10 mouse cellular contexts compared by ENCODE assay signal in the genomic region with DNA sequence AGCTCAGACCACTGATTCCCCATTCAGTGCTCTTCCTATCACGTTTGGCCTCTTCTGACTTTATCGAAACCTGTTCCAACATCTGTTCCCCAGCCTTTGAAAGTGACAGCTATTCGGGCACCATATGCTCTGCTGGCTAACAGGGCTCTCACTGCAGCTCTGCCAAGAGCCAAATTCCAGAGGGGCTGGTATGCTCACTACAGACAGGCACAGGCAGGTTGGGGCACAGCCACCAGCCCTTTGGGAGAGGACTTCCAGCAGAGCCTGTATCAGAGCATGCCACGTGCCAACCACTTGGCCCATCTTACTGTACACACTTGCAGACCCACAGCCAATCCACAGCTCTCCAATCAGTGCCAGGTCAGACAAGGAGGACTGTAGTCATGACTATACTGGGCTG.
DNase-seq lines count a peak whose midpoint lies in the region; ATAC-seq lines count a peak whose summit lies in the region.
"Had no signal": no experiment of that assay in that cellular context is flagged by ENCODE, and none has a peak within 500 bp of the region (broad histone marks: within the 10 kb centered on the region; RNA-seq: fewer than 3 reads in every experiment).

No protein-coding gene starts in this region.

- no peak overlapping the region for H3K27ac ChIP-seq in hindbrain, embryonic 14.5 days
- H3K27ac ChIP-seq in hindbrain, embryonic 11.5 days (ENCODE audit: low read depth, low read length) = no peak overlapping the region
- no peak overlapping the region for H3K27ac ChIP-seq in forebrain, embryonic 16.5 days (ENCODE audit: low read length)
- H3K27ac ChIP-seq: kidney, embryonic 15.5 days had no signal

- peak; percentile 37; the same call in 1 of the 2 replicates for ATAC-seq in hindbrain, embryonic 14.5 days (ENCODE audit: low FRiP score)
- no peak for ATAC-seq in hindbrain, embryonic 11.5 days (ENCODE audit: low FRiP score)
- peak; percentile 79 for ATAC-seq in cerebellum, adult (ENCODE audit: insufficient number of reproducible peaks, low FRiP score, low TSS enrichment)
- ATAC-seq in forebrain, embryonic 16.5 days = peak; percentile 88

- no peaks in the 10 kb centered on the region for H3K27me3 ChIP-seq in hindbrain, embryonic 14.5 days (ENCODE audit: control insufficient read depth, insufficient read depth, low read length)
- H3K27me3 ChIP-seq in hindbrain, embryonic 11.5 days (ENCODE audit: control insufficient read depth, insufficient read depth, low read length) = no peaks in the 10 kb centered on the region
- no peaks in the 10 kb centered on the region for H3K27me3 ChIP-seq in forebrain, embryonic 16.5 days (replicated peaks; ENCODE audit: control insufficient read depth, insufficient read depth, low read length)
- H3K27me3 ChIP-seq: kidney, embryonic 15.5 days had no signal

- no peaks in the 10 kb centered on the region for H3K4me1 ChIP-seq in hindbrain, embryonic 14.5 days (replicated peaks; ENCODE audit: control insufficient read depth, insufficient read depth, low read length)
- no peaks in the 10 kb centered on the region for H3K4me1 ChIP-seq in hindbrain, embryonic 11.5 days (replicated peaks; ENCODE audit: control insufficient read depth, insufficient read depth, low read length)
- peaks cover 7% of the 10 kb centered on the region for H3K4me1 ChIP-seq in forebrain, embryonic 16.5 days (replicated peaks; ENCODE audit: control insufficient read depth, insufficient read depth, low read length)
- H3K4me1 ChIP-seq: kidney, embryonic 15.5 days had no signal

- H3K36me3 ChIP-seq in hindbrain, embryonic 14.5 days (replicated peaks; ENCODE audit: control insufficient read depth, insufficient read depth) = peaks cover 13% of the 10 kb centered on the region
- H3K36me3 ChIP-seq in hindbrain, embryonic 11.5 days (ENCODE audit: control insufficient read depth, insufficient read depth, low read length) = no peaks in the 10 kb centered on the region
- H3K36me3 ChIP-seq in forebrain, embryonic 16.5 days (ENCODE audit: control insufficient read depth, insufficient read depth) = 0 out of 2 replicates have a peak, but pooled peaks cover 4% of the 10 kb centered on the region
- H3K36me3 ChIP-seq: kidney, embryonic 15.5 days had no signal

- H3K9me3 ChIP-seq in hindbrain, embryonic 14.5 days (ENCODE audit: control insufficient read depth, low read length) = no peaks in the 10 kb centered on the region
- H3K9me3 ChIP-seq in hindbrain, embryonic 11.5 days (ENCODE audit: control insufficient read depth, low read length) = no peaks in the 10 kb centered on the region
- no peaks in the 10 kb centered on the region for H3K9me3 ChIP-seq in forebrain, embryonic 16.5 days (ENCODE audit: control insufficient read depth, low read length)
- H3K9me3 ChIP-seq: kidney, embryonic 15.5 days had no signal

- no peak overlapping the region for H3K4me2 ChIP-seq in hindbrain, embryonic 14.5 days (replicated peaks)
- H3K4me2 ChIP-seq in hindbrain, embryonic 11.5 days (replicated peaks; ENCODE audit: low read depth, low read length) = no peak overlapping the region
- H3K4me2 ChIP-seq in forebrain, embryonic 16.5 days (ENCODE audit: low read length) = no peak overlapping the region
- H3K4me2 ChIP-seq: kidney, embryonic 15.5 days had no signal

- H3K4me3 ChIP-seq in hindbrain, embryonic 14.5 days (replicated peaks; ENCODE audit: low read length) = no peak overlapping the region
- no peak overlapping the region for H3K4me3 ChIP-seq in hindbrain, embryonic 11.5 days (ENCODE audit: low read depth, low read length)
- H3K4me3 ChIP-seq in forebrain, embryonic 16.5 days (replicated peaks; ENCODE audit: low read length) = no peak overlapping the region
- H3K4me3 ChIP-seq: kidney, embryonic 15.5 days had no signal

- H3K9ac ChIP-seq in hindbrain, embryonic 14.5 days = no peak overlapping the region
- no peak overlapping the region for H3K9ac ChIP-seq in hindbrain, embryonic 11.5 days (ENCODE audit: low read depth, low read length)
- no peak overlapping the region for H3K9ac ChIP-seq in forebrain, embryonic 16.5 days (replicated peaks; ENCODE audit: low read depth, low read length)
- H3K9ac ChIP-seq: kidney, embryonic 15.5 days had no signal

- WGBS in hindbrain, embryonic 14.5 days = 64% methylated on average over 4 of the region's 4 CpGs
- WGBS in hindbrain, embryonic 11.5 days = 78% methylated on average over 4 of the region's 4 CpGs
- WGBS in forebrain, embryonic 16.5 days = 45% methylated on average over 4 of the region's 4 CpGs

- DNase-seq in hindbrain, embryonic 14.5 days (ENCODE audit: low spot score) = peak; percentile 27
- DNase-seq in hindbrain, embryonic 11.5 days (ENCODE audit: low spot score) = no peak
- DNase-seq in 3T3-L1 (ENCODE audit: low read depth, low spot score) (peak; percentile 5), liver (no peak)
- DNase-seq in right cerebral cortex, postnatal 14 days = no peak
- DNase-seq in thymus, postnatal 10 days (ENCODE audit: low spot score in 2 of 2) = no peak
- DNase-seq: thymus, adult 2 months had no signal

Comparison
In these comparisons a context has a peak if more than half of its experiments do, and no peak if none do; other contexts are left out.
1. DNase-seq: peak in hindbrain, embryonic 14.5 days (single experiment) and 3T3-L1 (single experiment); none in hindbrain, embryonic 11.5 days (single experiment), right cerebral cortex, postnatal 14 days (single experiment), liver (single experiment) and thymus, postnatal 10 days (0 of 2).